ENCODE assay signal across 13 mouse cellular contexts in genomic region chr5:88933454-88933853, GRCm38 (mm10). TPM values are rescaled to one million over a fixed set of nuclear protein-coding genes. Genes with fewer than 3 reads are reported as not detected.
DNase-seq lines count a peak whose midpoint lies in the region; ATAC-seq and TF ChIP-seq lines count a peak whose summit lies in the region.
"Had no signal": no experiment of that assay in that cellular context is flagged by ENCODE, and none has a peak within 500 bp of the region (broad histone marks: within the 10 kb centered on the region; RNA-seq: fewer than 3 reads in every experiment).

No protein-coding gene starts in this region.

- H3K9me3 ChIP-seq in lung, embryonic 14.5 days (ENCODE audit: low read depth, low read length) = no peaks in the 10 kb centered on the region
- H3K9me3 ChIP-seq in heart, embryonic 15.5 days (replicated peaks) = no peaks in the 10 kb centered on the region

- 35% methylated on average over 7 of the region's 7 CpGs for WGBS in lung, embryonic 14.5 days
- WGBS in lung, adult 2 months = 72% methylated on average over 7 of the region's 7 CpGs
- 37% methylated on average over 7 of the region's 7 CpGs for WGBS in heart, embryonic 15.5 days
- 15% methylated on average over 7 of the region's 7 CpGs for WGBS in olfactory bulb, adult 2 months

- no peak for TF ChIP-seq POLR2A in lung, adult 2 months (IDR thresholded peaks at IDR 0.05; ENCODE audit: borderline replicate concordance, extremely low read depth, low read depth, low read length)
- no peak for TF ChIP-seq POLR2A in olfactory bulb, adult 2 months (IDR thresholded peaks at IDR 0.05; ENCODE audit: insufficient read depth, low read depth, low read length)

- intact Hi-C loops in gastrocnemius, postnatal 36 days (cut with DNase I) = loop anchor here (5.0 kb wide), 2 partner anchors 49 to 214 kb away; no protein-coding TSS in a partner anchor

- H3K4me2 ChIP-seq in lung, embryonic 14.5 days = peak overlapping the region; percentile 31; the same call in 1 of the 2 replicates
- peak overlapping the region; percentile 45 for H3K4me2 ChIP-seq in heart, embryonic 15.5 days

- H3K36me3 ChIP-seq in lung, embryonic 14.5 days (ENCODE audit: insufficient read depth) = no peaks in the 10 kb centered on the region; the same call in 1 of the 2 replicates
- H3K36me3 ChIP-seq in heart, embryonic 15.5 days = no peaks in the 10 kb centered on the region

- H3K4me1 ChIP-seq in lung, embryonic 14.5 days (ENCODE audit: insufficient read depth) = peaks cover 31% of the 10 kb centered on the region
- peaks cover 5% of the 10 kb centered on the region for H3K4me1 ChIP-seq in lung, adult 2 months (ENCODE audit: control insufficient read depth, insufficient read depth, low read length)
- peaks cover 72% of the 10 kb centered on the region for H3K4me1 ChIP-seq in heart, embryonic 15.5 days (replicated peaks)
- H3K4me1 ChIP-seq in olfactory bulb, adult 2 months (ENCODE audit: control insufficient read depth, insufficient read depth, low read length) = peaks cover 33% of the 10 kb centered on the region

- no peak for TF ChIP-seq CTCF in lung, embryonic 14.5 days (IDR thresholded peaks at IDR 0.05; ENCODE audit: low read depth)
- no peak for TF ChIP-seq CTCF in lung, adult 2 months (IDR thresholded peaks at IDR 0.05; ENCODE audit: insufficient read depth, low read length)
- TF ChIP-seq CTCF in olfactory bulb, adult 2 months (IDR thresholded peaks at IDR 0.05; ENCODE audit: insufficient read depth, low read depth, low read length) = no peak

- peak; percentile 29 for DNase-seq in gastrocnemius, adult 18-20 months (ENCODE audit: low spot score)
- no peak for DNase-seq in gastrocnemius, postnatal 36 days
- peak; percentile 83 for DNase-seq in lung, embryonic 14.5 days
- DNase-seq in lung, adult 2 months = no peak
- DNase-seq in urinary bladder, postnatal 36 days (ENCODE audit: low spot score in 2 of 2) = no peak
- no peak for DNase-seq in ovary, postnatal 14 days (ENCODE audit: low spot score)
- DNase-seq: adrenal gland, postnatal 36 days; cerebellum, postnatal 14 days; kidney, postnatal 36 days; liver had no signal

- H3K9ac ChIP-seq in lung, embryonic 14.5 days = no peak overlapping the region
- peak overlapping the region; percentile 3; the same call in 1 of the 2 replicates for H3K9ac ChIP-seq in heart, embryonic 15.5 days

- peak; percentile 60 for ATAC-seq in lung, embryonic 14.5 days (ENCODE audit: insufficient read depth)
- ATAC-seq in heart, embryonic 15.5 days (replicated peaks; ENCODE audit: insufficient number of reproducible peaks, insufficient read depth, low FRiP score, low read depth) = no peak
- ATAC-seq: Patski had no signal

- H3K27ac ChIP-seq in lung, embryonic 14.5 days (ENCODE audit: low read depth) = peak overlapping the region; percentile 51; the same call in 1 of the 2 replicates
- peak overlapping the region; percentile 81 for H3K27ac ChIP-seq in heart, embryonic 15.5 days
- H3K27ac ChIP-seq in olfactory bulb, adult 2 months (ENCODE audit: insufficient read depth, low read depth, low read length) = peak overlapping the region; percentile 67; the same call in 1 of the 2 replicates

- H3K27me3 ChIP-seq in lung, embryonic 14.5 days (ENCODE audit: insufficient read depth, low read length) = no peaks in the 10 kb centered on the region
- no peaks in the 10 kb centered on the region for H3K27me3 ChIP-seq in heart, embryonic 15.5 days
- H3K27me3 ChIP-seq: Patski had no signal

- no peak overlapping the region for H3K4me3 ChIP-seq in lung, embryonic 14.5 days (ENCODE audit: low read depth, low read length)
- no peak overlapping the region for H3K4me3 ChIP-seq in lung, adult 2 months (replicated peaks; ENCODE audit: extremely low read depth, low read depth, low read length)
- 0 out of 2 replicates have a peak overlapping the region, but pooled peaks have one; percentile 10 for H3K4me3 ChIP-seq in heart, embryonic 15.5 days
- H3K4me3 ChIP-seq in olfactory bulb, adult 2 months (ENCODE audit: insufficient read depth, low read depth, low read length) = no peak overlapping the region

RNA-seq across cellular contexts. Expression of gene Slc4a4, which starts 46.8 kb away (rescaled TPM):
- total RNA-seq in gastrocnemius, adult 18-20 months (2021) = 10 to 100 TPM; 18.2 to 21.3 TPM
- total RNA-seq in gastrocnemius, postnatal 36 days (2021) = 10 to 100 TPM; 15.3 to 20.3 TPM
- polyA plus RNA-seq in lung, embryonic 14.5 days (2014; fragmentation: Nextera tagmentation; extraction: Ambion mirVana) = 5.2 and 5.6 TPM in 2 replicates
- 2.7 and 4.8 TPM in 2 replicates for polyA plus RNA-seq in lung, adult 2 months (2012; rRNA removed)
- polyA plus RNA-seq in heart, embryonic 15.5 days (2015; fragmentation: Nextera tagmentation; extraction: Ambion mirVana) = 5.1 and 6.0 TPM in 2 replicates
- 154 and 905 TPM in 2 replicates for polyA plus RNA-seq in olfactory bulb, adult 2 months (2012; ENCODE audit: insufficient read depth, insufficient read length, low replicate concordance, missing spikeins)

Comparison
In these comparisons a context has a peak if more than half of its experiments do, and no peak if none do; other contexts are left out.
1. DNase-seq: peak in gastrocnemius, adult 18-20 months (single experiment) and lung, embryonic 14.5 days (single experiment); none in gastrocnemius, postnatal 36 days (0 of 2), lung, adult 2 months (single experiment), urinary bladder, postnatal 36 days (0 of 2) and ovary, postnatal 14 days (single experiment).
2. RNA of gene Slc4a4, which starts 46.8 kb away (polyA plus RNA-seq): 154 to 905 TPM in olfactory bulb, adult 2 months; 5.2 to 5.6 TPM in lung, embryonic 14.5 days, 5.1 to 6.0 TPM in heart, embryonic 15.5 days and 2.7 to 4.8 TPM in lung, adult 2 months; every median in the first group is over 10 times any median in the second.
3. Peak in every context shown above with its lines, with median percentiles within 50 percentile points of each other: H3K27ac ChIP-seq.